Mouse (Mus musculus) ovary, postnatal 36 days (tissue): ENCODE data around the gene Elf2.

ENCODE experiments used
- DNase-seq: peaks from one replicate; pipeline ENCODE4 v3.0.0; 2022; ENCODE audit warnings: low spot score, mixed read lengths

Gene Elf2

DNA sequence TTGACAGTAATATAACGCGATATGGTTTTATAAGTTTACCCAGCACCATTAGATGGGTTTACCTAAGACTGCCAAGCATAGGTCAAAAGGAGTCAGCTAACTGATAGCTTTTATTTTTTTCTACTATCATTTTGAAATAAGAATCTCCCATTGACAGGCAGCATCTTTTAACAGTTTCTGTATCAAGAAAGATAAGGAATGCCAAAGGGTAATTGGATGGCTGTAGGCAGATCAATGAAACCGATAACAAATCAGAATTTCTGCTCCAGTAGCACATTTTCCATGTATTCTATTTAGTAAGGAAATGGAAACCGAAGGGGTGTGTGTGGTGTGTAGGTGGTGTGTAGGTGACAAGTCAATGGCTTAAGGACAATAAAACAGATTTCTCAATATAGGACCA, 62.0 kb downstream of the Elf2 start:
- no peak for DNase-seq

- DNase-seq, result peak; percentile 87
These were observed 63.0 kb downstream of the Elf2 start for GRCm38 (mm10) chr3:51277201-51278150.

DNA sequence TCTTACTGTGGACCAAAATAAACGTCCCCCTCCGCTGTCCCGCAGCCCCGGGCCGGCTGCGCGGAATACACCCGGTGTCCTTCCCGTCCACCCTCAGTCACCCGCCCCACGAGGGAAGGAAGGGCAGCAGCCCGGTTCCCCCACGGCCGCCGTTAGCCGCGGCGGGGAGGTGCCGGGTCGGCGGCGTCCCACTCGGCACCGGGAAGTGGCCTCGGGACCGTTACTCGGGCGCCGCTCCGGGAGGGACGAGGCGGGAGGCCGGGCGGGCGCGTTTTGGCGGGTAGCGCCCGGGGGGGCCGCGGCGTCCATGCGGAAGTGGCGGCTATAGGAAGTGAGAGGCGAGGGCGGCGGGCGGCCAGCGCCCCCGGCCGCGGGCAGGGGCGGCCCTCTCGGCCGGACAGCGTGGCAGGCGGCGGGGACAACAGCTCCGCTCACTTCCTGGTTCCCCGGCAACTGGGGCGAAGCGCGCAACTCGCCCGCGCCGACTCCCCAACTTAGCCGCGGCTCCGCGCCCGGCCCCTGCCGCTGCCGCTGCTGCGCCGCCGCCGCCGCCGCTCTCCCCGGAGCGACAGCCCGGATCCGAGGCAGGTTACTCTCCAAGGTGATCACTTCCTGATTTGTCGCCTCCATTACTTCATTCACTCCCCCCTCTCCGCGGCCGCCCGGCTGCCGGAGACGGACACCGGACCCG, 63.9 kb downstream of the Elf2 start:
- peak; percentile 70 for DNase-seq

DNA sequence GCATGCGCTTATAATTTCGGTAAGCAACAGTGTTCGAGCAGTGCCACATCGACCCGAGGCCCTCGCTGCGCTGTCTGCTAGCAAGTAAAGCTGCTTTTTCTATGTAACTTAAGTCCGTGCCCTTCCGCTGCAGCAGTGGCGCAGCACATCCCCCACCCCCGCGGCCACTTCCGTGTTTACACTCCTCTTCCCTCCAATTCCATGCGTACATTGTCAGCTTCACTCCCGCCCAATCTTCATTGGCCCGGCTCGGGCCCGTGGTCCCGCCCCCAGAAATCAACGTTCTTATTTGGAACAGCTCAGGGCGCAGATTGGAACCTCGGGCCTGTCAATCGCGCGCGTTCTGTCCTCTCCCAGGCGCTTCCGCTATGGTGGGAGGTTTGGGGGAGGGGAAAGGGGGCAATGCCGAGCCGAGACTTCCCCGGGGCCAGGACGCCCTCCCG, 64.5 kb downstream of the Elf2 start:
- peak; percentile 97 for DNase-seq

GRCm38 (mm10) chr3:51270069-51270817, 70.2 kb downstream of the Elf2 start:
- DNase-seq, result no peak

DNA sequence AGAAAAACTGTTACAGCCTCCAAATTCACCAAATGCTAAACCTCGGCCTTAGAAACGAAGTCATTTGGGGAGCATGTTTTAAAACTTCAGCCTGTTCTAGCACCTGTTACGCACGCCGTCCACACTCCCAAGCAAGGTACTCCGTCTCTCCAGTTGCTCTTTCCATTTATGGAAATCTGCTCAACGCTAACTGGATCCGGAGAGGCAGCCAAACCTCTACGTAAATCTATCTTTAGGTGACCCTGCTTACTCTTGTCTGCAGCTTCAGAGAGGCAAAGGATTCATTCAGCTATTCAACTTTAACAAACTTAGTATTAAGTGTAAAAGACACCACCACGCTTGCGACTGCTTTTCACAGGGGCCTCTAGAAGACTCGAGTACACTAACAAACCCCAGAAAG, 72.0 kb downstream of the Elf2 start:
- DNase-seq, result no peak

GRCm38 (mm10) chr3:51262942-51263341, 77.5 kb downstream of the Elf2 start:
- no peak for DNase-seq

- DNase-seq, result no peak
These were observed 82.4 kb downstream of the Elf2 start for GRCm38 (mm10) chr3:51258070-51258469.

DNA sequence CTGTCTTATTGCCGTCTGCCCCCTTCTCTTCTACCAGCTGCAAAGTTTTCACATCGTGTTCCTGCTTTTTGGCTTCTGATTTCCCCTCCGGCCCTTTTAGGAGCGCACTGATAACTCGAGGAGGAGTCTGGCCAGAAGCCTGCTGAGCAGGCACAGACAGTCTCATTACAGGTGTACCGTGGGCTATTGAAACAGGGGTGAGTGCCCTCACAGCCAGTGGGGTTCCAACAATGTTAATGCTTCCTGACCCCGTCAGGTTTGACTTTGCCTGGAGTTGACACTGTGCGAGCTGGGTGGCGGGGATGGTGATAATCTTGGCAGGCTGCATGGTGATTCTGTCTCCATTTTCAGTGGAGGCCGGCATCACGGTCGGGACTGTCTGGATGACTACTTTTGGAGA, 84.0 kb downstream of the Elf2 start:
- no peak for DNase-seq

DNA sequence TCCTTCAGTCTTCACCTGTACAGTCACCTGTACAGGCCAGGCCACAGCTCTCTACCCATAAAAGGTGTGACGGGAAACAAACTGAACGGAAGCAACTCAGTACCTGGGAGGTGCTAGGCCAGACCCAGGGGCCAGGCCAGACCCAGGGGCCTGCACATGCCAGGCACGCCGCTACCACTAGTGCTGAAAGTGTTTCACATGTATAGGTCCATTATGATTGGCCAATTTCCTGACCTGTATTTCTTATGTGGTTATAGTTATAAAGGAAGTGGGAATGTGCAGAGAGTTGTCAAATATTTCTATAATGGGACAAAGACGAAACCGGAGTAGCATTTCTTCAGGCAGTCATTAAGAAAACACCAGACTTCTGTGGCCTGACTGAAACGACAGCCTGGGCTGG, 85.7 kb downstream of the Elf2 start:
- DNase-seq, result no peak

DNA sequence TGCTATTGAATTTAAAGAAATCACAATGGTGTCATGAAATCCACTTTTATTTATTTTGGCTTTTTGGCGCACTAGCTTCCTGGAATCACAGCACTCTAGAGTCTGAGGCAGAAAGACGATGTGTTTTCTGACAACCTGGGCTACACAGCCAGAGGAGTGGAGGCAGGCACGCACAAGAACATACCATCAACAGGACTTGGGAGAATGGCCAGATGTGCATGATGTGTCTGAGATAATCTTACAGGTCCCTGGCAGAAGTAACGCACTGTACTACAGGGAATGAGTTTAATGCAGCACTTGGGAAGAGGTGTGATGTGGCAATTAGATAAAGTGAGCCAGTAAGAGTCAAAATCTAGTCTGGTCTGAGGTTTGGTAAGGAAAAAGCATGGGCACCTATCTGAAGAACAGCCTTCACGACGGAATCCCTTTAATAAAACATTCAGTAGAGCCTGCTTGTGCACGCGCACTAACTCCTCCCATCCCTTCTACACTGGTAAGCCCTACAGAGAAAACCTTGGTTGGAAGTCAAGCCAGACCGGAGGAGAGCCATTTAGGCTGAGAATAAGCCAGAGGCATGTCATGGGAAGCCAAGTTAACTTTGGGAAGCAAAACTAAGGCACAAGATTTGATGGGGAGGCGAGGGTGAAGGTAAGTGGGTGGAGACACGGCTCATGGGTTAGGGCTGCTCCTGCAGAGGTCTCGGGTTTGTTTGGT, 87.6 kb downstream of the Elf2 start:
- no peak for DNase-seq

- no peak for DNase-seq
These were observed 88.2 kb downstream of the Elf2 start for GRCm38 (mm10) chr3:51252223-51252622.

- no peak for DNase-seq
These were observed 89.4 kb downstream of the Elf2 start for GRCm38 (mm10) chr3:51251057-51251456.

DNA sequence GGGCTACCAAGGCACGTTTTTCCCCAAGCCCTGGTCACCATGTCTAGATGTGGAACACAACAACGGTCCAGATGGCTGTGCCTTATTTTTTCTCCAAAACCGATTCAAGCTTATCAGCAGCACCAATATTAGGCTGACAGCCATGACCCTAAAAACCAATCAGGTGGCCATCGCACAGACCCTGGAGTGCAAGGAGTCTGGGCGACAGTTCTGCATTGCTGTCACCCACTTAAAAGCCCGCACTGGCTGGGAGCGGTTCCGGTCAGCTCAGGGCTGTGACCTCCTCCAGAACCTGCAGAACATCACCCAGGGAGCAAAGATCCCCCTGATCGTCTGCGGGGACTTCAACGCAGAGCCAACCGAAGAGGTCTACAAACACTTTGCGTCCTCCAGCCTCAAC, 90.6 kb downstream of the Elf2 start:
- no peak for DNase-seq

- no peak for DNase-seq
These were observed 91.0 kb downstream of the Elf2 start for GRCm38 (mm10) chr3:51249460-51249859.

DNA sequence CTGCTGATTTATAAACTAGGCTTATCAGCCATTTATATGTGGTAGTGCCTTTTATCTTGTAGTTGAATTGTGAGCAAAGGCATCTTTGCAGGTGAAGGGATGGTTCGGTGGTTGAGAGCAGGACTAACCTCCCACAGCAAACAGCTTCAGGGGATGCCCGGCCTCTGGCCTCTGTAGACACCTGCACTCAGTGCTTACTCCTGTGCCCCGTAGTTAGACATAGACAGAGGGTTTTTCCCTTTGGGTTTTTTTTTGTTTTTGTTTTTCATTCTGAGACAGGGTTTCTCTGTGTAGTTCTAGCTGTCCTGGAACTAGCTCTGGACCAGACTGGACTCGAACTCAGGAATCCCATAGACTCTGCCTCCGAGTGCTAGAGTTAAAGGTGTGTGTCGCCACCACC, 91.9 kb downstream of the Elf2 start:
- no peak for DNase-seq

DNA sequence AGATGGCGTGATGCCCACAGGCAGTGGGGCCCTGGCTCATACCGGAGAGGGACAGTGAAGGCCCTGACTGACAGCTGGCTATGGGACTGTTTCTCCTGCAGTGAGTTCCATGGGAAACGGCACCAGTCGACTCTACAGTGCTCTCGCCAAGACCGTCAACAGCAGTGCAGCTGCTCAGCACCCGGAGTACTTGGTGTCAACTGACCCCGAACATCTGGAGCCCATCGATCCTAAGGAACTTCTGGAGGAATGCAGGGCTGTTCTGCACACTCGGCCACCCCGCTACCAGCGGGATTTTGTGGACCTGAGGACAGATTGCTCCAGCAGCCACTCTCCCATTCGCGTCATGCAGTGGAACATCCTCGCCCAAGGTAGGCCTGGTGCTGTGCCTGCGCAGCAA, 92.8 kb downstream of the Elf2 start:
- no peak for DNase-seq

GRCm38 (mm10) chr3:51239541-51239940, 100.9 kb downstream of the Elf2 start:
- DNase-seq, result no peak

GRCm38 (mm10) chr3:51238515-51238914, 101.9 kb downstream of the Elf2 start:
- no peak for DNase-seq

DNA sequence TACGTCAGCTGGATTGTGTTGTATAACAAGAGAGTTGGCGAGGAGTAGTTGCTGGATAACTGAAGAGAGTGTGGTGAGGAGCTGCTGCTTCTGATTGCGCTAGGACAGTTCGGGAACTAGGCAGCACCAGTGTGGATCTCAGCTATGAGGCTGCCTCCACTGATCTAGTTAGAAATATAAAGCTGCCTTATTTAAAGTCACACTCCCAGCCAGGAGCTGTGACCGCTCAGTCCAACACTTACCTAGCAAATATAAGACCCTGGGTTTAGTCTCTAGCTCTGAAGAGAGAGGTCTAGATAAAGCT, 105.8 kb downstream of the Elf2 start:
- DNase-seq, result no peak

- DNase-seq, result peak; percentile 82
These were observed 106.3 kb downstream of the Elf2 start for GRCm38 (mm10) chr3:51233918-51234751.
